Mouse (Mus musculus) monocyte, adult 2 months (primary cell): ENCODE measurements around the gene Camk2n2.
"Not testable (repeated sequence)": the region's sequence is repeated elsewhere in the genome, so short reads cannot be mapped to it uniquely, and the experiment has no call there.

ENCODE experiments used
- DNase-seq, 2 experiments: peaks; one replicate each; pipeline ENCODE4 v3.0.0; 2022; ENCODE audit warnings: low spot score in 2 of 2, low read depth in 1 of 2

Gene Camk2n2

GRCm38 (mm10) chr16:20621191-20621990 is at the start of gene Camk2n2:
Camk2n2 (minus strand) TSS chr16:20621287.
- DNase-seq = no peak

- no peak for DNase-seq
These were observed 49.2 kb upstream of the Camk2n2 start for GRCm38 (mm10) chr16:20670291-20670690.

- DNase-seq = not testable (repeated sequence)
These were observed 46.9 kb upstream of the Camk2n2 start, which contains the start of gene Eif4g1 for GRCm38 (mm10) chr16:20668013-20668412. Eif4g1 (plus strand) TSS chr16:20668313.

GRCm38 (mm10) chr16:20657661-20658060 is 36.6 kb upstream of the Camk2n2 start:
- no peak for DNase-seq

- no peak for DNase-seq
These were observed 32.2 kb upstream of the Camk2n2 start for GRCm38 (mm10) chr16:20653315-20653714.

- DNase-seq = no peak
These were observed 30.8 kb upstream of the Camk2n2 start for GRCm38 (mm10) chr16:20651947-20652310.

- DNase-seq = peak; percentile 87 to 89
These were observed 30.2 kb upstream of the Camk2n2 start, which contains the start of gene Psmd2 for GRCm38 (mm10) chr16:20651076-20651946. Psmd2 (plus strand) TSS chr16:20651652.

GRCm38 (mm10) chr16:20643911-20644310 is 22.8 kb upstream of the Camk2n2 start:
- DNase-seq = no peak

GRCm38 (mm10) chr16:20642161-20642560 is 21.1 kb upstream of the Camk2n2 start:
- DNase-seq = peak in 1 of 2 experiments; percentile 27

GRCm38 (mm10) chr16:20638367-20638766 is 17.3 kb upstream of the Camk2n2 start:
- no peak for DNase-seq

- DNase-seq = no peak
These were observed 16.3 kb upstream of the Camk2n2 start for GRCm38 (mm10) chr16:20637410-20637809.

GRCm38 (mm10) chr16:20629731-20630634 is 8.9 kb upstream of the Camk2n2 start, which contains the start of gene Ece2:
Ece2 (plus strand) TSS chr16:20629828.
- DNase-seq = no peak

- DNase-seq = no peak
These were observed 7.8 kb upstream of the Camk2n2 start for GRCm38 (mm10) chr16:20628871-20629391.

- DNase-seq = no peak
These were observed 2.1 kb upstream of the Camk2n2 start for GRCm38 (mm10) chr16:20623211-20623610.

- peak; percentile 68 to 77 for DNase-seq
These were observed 1.1 kb upstream of the Camk2n2 start for GRCm38 (mm10) chr16:20621991-20622685.

- DNase-seq = no peak
These were observed 316 bp downstream of the Camk2n2 start for GRCm38 (mm10) chr16:20620751-20621190.

GRCm38 (mm10) chr16:20620399-20620735 is 720 bp downstream of the Camk2n2 start:
- DNase-seq = no peak

GRCm38 (mm10) chr16:20619541-20620398 is 1.3 kb downstream of the Camk2n2 start:
- DNase-seq = no peak
